Mouse (Mus musculus) lung, postnatal 10 days (tissue): ENCODE data around the gene Ppp1r35.
A peak's percentile ranks its signal among the peaks of the same experiment; 100 is the strongest.

ENCODE experiments used
- DNase-seq: peaks from one replicate; pipeline ENCODE4 v3.0.0; 2021

Gene Ppp1r35

DNA sequence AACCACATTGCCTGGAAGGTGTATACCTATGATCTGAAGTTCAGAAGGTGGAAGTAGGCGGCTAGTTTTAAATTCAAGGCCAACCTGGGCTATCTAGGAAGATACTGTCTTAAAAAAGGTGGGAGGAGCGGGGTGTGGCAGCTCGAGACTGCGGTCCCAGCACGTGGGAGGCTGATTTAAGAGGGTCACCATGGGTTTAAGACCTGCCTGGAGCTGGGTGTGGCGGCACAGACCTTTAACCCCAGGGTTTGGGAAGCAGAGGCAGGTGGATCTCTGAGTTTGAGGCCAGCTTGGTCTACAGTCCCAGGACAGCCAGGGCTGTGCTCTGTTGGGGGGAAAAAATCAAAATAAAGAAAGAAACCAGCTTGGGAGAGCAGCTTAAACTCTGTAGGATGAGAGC, 26.7 kb upstream of the Ppp1r35 start:
- DNase-seq = no peak

DNA sequence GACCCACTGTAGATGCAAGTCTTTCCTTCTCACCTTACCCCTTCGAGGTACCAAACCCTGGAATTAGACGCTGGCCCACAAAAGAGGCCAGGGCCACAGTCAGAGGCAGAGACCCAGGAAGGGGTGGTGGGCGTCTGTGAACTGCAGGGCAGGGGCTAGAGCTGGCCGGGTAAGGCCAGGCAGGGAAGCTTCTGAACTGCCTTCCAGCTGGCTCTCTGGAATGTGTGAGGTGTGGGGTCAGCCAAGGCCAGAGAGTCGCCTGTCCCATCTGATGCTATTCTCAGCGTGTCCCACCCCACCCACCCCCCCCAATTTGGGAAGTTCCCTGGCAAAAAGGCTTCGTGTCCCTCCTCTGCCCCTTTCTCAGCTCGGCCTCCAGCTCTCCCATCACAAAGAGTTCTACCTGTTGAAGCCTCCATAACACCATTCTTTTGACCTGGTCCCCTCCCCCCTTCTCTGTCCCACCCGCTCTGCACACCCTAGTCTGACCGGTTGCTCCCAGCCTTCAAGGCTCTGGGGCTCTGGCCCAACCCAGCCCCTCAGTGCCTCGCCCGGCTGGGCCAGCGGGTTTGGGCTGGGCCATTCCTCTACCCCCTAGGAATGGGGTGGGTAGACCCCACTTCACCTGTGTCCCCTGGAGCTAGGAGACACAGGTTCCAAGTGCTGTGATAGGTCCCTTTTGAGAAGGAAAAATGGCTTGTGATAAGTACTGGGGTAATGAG, 25.4 kb upstream of the Ppp1r35 start:
- DNase-seq = no peak

DNA sequence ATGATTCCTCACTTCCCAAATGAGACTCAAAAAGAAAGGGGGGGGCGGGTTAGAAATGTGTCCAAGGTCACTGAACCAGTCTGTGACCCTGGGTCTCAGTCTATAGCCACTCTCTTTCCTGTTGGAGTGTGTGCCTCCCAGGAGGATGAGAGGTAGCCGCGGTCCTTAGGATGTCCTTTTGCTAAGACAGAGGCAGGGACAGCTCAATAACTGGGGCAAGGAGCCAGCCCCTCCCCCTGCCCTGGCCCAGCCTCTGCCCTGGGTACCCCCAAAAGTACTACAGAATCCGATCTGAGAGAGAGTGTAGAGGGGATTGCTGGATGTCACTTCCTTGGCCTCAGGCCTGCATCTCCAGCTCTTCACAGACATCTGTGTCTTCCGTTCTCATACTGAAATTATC, 23.2 kb upstream of the Ppp1r35 start:
- DNase-seq = no peak

DNA sequence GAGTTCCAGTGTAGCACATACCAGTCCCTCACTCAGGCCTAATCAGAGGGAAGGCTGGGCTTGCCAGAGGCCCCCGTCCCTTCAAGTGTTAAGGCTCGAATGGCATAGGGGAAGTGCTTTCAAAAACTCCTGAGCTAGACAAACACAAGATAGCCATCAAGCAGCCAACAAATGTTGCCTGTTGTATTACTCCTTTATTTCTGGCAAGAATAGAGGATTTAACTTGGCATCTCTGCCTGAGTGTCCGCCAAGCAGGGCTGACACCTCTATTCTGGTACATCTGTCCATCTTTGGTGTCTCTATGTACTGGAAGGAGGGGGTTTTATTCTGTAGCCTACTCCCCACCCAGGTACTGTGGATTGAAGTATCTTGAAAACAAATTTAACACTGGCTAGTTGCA, 22.5 kb upstream of the Ppp1r35 start:
- DNase-seq = no peak

DNA sequence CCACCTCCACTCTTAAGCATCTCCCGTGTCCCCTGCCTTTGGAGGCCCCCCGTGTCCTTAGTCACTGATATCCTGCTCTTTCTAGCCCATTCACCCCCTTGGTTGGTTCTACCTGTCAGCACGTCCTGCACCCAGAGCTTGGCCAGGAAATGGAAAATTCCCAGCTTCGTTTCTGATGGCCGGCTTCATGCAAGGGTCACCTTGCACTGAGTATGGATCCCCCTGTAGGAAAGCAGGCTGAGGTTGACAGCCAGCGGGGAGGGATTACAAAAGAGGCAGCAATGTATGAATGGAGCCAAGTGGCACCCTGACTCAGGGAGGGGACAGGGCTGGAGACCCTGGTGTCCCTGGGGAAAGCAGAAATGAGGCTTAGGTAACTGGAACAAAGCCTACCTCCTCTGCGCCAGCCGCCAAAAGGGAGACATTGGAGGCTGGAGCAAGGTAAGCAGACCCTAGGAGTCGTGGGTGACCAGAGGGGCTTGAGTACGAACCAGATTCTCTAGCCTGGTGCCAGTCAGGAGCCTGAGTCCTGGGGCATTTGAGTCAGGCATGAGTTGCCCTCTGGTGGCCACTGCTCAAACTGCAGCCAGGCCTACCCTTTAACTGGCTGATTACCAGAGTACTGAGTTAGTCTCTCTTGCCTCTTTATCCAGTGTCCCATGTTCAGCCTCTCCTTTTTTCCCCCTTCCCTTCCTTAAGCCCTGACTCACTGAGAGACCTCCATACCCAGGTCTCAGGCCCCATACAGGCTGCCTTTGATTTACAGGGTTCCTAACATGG, 21.6 kb upstream of the Ppp1r35 start:
- peak; percentile 92 for DNase-seq

DNA sequence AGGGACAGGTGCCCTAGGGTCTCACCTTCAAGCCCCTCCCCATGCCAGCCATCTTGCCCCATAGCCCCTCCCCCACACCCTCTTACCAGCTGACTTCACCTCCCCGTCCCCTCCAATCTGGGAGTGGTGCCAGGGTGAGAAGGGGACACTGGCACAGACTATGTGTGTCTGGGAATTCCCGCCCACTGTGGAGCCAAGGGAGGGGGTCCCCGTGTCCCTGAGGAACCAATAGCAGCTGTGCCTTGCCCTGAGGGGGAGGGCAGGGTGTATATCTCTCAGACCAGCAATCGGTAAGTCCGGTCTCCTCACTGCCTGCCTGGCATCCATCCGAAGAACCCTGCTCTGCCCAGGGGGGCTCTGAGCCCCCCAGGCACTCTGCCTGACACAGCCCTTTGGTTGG, 20.8 kb upstream of the Ppp1r35 start:
- DNase-seq = peak; percentile 62

DNA sequence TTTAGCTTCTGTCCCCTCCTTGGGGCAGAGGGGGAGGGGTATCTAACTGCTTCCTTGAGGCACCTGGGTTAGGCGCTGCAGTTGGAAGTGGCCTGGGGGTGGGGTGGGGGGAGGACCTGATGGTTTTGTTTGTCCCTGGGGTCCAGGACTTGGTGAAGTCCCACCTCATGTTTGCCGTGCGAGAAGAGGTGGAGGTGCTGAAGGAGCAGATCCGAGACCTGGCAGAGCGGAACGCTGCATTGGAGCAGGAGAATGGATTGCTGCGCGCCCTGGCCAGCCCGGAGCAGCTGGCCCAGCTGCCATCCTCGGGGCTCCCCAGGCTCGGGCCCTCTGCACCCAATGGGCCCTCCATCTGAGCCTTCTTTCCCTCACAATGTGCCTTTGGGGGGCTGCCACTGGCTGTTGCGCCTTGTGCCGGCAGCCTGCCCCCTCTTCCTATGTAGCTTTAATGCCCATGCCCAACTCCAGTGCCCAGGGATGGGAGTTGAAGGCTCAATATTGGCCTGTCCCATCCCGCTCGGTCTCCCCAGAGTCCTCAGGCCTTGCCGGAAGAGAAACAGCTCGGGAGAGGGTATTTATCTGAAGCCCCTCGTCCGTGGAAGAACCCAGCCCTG, 19.6 kb upstream of the Ppp1r35 start:
- no peak for DNase-seq

DNA sequence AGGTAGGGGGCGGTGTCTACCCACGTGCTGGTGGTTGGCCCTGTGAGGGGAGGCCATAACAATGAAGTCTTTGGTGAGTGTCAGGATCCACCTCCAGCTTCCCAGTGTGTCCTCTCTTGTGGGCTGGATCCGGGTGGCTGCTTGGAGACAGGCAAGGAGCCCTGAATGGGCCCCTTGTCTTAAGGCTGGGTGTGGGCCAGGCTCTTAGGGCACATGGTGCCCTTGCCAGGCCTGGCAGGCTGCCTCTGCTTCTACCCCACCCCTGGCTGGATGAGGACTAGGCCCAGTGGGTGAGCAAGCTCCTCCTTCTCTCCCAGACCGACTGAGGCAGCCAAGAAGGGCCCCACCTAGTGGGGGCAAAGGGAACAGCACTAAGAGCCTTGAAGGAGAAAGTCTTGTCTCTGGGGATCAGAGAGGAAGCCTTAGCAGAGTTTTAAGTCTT, 18.7 kb upstream of the Ppp1r35 start:
- DNase-seq = peak; percentile 92

DNA sequence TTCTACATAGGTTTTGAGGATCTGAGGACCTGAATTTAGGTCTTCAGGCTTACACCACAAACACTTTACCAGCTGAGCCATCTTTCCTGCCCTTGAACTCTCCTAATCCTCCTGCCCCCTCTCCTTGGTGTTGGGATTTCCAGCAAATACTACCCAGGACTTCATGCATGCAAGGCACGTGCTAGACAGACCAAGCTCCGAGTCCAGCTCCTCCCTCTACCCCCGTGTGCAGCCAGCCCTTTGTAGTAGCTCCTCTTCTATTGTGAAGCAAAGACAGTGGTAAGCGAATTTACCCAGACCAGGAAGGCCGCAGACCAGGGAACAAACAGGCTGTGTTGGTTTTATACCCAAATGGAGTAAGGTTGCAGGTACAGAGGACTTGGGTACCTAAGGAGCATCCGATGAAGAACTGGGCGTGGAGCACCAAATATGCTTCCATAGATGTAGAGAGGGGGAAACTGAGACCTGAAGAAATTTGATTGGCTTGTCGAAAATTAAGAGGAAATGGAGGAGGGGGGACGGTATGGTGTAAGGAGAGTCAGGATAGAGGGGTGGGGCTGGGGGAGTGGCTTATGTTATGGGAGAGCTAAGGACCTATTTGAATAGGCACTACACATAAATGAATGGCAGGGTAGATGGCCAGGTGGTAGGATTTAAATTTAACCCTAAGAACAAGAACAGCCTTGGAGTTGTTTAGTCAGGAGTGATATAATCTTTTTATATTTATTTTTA, 13.9 kb upstream of the Ppp1r35 start:
- no peak for DNase-seq

DNA sequence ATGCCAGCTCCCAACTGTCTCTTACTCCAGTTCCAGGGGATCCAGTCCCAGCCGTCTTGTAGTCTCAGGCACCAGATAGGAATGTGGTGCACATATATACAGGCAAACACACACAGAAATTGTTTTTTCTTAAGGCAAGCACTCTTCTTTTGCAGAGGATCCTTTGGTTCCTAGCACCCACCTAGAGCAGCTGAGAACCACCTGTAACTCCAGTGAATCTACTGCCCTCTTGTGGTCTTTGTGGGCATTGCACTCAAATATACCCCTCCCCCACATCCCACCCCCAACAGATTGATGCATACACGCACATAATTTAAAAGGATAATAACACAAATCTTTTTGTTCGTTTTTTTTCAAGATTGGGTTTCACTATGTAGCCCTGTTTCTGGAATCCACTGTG, 12.4 kb upstream of the Ppp1r35 start:
- no peak for DNase-seq

DNA sequence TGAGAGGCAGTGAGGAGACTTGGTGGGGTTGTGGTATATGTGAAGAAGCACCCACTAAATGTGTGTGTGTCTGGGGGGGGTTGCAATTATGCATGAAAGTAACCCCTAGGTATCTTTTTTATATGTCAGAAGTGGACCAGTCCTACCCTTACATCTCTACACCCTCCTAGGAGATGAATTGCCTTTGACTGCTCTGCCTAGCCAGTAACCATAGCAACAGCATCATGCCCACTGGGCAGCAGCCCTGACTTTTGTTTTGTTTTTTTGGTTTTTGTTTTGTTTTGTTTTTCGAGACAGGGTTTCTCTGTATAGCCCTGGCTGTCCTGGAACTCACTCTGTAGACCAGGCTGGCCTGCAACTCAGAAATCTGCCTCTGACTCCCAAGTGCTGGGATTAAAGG, 10.2 kb upstream of the Ppp1r35 start:
- DNase-seq = no peak

DNA sequence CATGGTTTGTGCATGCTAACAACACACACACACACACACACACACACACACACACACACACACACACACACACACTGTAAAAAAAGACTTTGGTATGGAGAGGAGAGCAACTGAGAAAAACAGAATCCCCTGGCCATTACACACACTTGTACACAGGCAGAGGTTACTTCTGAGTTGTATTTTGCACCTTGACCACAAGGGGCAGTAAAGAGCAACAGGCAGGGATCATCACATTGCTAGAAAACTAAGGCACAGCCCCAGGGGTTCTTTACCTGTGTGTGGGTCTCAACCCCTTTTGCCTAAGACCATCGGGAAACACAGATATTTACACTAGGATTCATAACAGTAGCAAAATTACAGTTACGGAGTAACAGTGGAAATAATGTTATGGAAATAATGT, 7.9 kb upstream of the Ppp1r35 start:
- DNase-seq = peak; percentile 52

DNA sequence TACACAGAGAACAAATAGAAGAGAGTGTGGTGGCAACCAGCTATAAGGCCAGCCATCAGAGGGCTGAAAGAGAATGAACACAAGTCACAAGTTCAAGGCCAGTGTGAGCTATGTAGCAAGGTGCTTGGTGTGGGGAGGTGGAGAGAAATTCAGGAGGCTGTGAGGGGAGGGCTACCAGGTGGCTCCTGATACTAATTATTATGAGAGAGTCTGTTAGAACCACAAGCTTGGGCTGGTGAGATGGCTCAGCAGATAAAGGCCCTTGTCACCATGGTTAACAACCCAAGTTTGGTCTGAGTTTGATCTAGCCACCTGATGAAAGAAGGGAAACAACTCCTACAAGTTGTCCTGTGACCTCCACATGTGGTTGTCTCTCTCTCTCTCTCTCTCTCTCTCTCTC, 5.9 kb upstream of the Ppp1r35 start:
- DNase-seq = no peak

DNA sequence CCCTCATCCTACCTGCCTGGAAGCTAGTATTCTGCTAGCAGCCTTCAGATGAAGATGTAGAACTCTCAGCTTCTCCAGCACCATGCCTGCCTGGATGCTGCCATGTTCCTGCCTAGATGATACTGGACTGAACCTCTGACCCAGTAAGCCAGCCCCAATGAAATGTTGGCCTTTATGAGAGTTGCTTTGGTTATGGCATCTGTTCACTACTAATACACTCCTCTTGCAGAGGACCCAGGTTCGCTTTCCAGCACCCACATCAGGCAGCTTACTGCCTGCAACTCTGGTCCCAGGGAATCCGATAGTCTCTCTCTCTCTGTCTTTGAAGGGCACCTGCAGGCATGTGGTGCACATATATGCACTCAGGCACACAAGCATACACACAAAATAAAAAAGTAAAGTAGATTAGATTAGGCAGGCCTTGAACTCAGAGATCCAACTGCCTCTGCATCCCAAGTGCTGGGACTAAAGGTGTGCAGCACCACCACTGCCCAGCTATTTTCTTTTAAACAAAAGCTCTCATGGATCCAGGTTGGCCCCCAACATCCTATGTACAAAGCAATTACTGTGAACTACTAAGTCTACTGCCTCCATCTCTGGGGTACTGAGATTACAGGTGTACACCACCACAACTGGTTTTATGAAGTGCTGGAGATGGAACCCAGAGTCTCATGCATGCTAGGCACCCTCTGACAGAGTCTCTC, 2.9 kb upstream of the Ppp1r35 start:
- DNase-seq = no peak

DNA sequence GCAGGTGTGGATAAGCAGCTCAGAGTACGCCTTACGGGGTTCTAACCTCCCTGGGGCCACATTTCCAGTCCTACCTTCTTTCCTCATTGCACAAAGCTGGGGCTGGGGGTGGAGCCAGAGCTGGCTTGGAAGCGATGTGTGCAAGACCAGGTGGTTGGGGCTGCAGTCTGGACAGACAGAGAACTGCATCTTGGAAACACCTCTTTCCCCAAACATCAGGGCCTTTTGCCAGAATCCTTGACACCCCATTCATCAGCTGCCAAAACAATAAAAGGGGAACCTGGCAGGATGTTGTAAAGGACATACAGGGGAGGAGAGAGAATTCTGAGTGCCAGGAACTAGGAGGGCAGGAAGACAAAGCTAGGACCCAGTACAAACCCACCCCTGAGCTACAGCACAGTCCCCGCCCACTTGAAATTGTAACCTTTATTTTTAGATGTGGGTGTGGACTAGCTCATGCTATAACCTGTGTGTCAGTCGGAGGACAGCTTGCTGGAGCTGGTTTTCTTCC, 2.2 kb upstream of the Ppp1r35 start:
- peak; percentile 57 for DNase-seq

DNA sequence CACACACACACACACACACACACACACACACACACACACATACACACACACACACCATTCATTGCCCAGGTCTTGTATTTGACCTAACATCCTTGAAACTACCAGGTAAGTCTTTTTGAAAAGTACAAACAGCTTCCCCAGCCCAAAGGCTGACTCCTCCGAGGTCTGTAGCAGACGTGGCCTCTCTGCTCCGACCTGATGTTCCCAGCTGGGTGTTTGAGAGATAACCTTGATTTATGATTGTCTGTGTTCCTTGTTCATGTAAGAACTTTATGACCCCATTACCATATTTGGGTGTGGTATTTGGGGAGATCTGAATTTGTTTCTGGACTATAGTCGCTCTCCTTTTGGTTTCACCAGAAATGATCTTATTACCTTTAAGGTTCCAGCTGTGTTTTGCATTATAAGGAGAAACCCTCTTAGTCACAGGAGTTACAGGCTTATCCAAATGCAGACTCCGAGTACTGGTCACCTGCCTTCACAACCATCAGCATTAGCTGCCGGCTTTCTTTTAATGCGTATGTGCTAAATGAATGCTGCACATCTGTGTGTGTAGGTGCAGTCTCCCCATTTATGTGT, 1.3 kb upstream of the Ppp1r35 start:
- DNase-seq = no peak

DNA sequence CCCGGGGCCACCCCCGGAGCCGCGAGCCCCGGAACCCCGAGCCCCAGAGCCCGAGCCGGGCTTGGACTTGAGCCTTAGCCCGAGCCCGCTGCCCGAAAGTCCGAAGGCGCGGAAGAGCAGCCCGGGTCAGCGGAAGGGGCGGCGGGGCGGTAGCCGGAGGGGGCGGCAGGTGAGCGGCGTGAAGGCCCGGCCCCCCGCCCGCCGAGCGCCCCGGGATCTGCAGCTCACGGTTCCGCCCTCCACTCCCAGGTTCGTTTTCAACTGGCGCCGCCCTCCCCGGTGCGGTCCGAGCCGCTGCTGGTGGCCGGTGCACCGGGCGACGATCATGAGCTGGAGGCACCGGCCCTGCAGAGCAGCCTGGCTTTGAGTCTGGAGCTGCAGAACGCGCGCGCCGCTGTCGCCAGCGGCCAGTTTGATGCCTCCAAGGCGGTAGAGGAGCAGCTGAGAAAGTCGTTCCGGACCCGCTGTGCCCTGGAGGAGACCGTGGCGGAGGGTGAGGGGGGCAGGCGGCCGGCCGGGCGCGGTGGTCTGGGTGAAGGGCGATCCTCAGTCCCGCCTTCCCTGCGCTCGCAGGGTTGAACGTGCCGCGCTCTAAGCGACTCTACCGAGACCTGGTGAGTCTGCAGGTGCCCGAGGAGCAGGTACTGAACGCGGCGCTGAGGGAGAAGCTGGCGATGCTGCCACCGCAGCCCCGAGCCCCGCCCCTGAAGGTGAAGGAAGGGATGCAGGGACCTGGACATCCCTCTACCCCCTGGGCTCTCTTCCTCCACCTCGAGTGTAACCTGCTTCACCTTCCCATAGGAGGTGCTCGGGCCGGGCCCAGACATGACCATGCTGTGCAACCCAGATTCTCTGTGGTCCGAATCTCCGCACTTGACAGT, 644 bp downstream of the Ppp1r35 start:
- peak; percentile 47 for DNase-seq

DNA sequence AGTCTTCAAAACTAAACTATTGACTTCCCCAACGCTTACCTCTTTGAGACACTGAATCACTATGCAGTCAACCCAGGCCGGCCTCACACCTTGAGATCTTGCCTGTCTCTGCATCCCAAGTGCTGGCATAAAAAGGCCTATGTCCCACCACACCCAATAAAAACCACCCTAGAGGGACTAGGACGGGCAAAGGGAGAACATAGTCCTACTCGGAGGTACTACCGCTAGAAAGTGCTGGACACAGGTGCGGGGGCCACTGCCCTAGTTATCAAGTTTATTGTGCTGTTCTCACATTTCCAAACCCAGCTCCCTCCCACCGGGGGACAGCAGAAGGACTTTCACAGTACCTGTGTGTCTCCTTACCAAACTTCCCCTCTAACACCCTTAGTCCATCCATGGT, 3.0 kb downstream of the Ppp1r35 start:
- no peak for DNase-seq

DNA sequence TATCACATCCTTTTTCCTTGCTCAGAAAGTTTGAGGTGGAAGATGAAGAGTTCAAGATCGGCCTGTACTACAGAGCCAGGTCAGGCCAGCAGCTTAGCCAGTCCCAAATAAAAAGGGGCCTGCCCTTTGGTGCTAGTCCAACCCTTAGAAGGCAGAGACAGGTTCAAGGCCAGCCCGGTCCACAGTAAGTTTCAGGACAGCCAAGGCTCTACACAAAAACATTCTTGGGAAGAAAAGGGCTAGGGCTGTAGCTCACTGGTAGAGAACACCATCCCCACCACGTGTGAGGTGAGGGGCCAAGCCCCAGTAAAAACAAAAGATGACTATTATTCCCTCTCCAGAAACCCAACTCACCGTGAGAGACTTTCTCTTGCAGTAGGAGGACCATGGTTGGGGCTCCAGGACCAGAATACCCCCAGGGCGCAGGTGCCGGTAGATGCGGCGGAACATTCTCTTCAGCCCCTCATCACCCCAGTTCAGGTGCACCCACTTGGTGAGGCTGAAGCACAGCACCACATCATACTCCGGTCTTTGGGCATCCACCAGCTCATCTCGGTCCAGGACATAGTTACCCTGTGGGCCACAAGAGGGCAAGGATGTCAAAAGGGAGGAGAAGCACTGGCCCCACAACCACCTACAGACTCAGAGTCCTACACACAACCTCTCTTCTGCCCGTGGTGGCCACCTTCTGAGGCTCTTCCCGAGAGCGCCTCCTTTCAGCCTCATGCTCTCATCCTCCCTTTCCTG, 4.3 kb downstream of the Ppp1r35 start:
- DNase-seq = no peak

DNA sequence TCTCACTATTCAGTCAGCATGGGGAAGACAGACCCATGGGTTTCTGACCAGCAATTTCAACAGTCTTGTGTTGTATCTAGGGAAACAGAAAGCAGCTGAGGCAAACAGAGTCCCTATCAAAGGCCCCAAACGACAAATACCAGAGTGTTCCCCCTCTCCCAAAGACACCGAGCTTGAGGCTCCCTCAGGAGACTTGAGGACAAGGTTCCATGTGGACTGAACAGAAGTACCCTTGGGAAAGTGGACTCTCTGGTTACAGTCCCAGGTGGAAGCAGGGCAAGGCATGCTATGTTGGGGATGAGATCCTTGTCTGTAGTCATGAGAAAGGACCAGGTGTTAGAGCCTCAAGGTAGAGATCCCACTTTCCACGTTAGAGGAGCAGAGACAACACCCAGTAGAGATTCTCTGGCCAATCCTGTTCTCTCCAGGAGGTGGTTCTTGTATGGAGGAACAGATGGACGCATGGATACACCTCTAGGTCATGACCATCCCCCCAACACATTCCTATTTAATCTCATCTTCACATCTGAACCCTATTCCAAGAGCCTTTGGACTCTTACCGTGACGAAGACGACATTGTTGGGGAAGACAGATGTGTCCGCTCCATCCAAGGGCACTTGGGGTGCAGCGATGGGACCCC, 5.4 kb downstream of the Ppp1r35 start:
- no peak for DNase-seq
